Mouse (Mus musculus): ENCODE results near the gene Crybg3. TPM values are rescaled to one million over a fixed set of nuclear protein-coding genes. Genes with fewer than 3 reads are reported as not detected.
"Not testable (repeated sequence)": the region's sequence is repeated elsewhere in the genome, so short reads cannot be mapped to it uniquely, and the experiment has no call there.

Crybg3 gene
- polyA plus RNA-seq, 1 experiment from 2014 or later = 3.1 TPM

DNA sequence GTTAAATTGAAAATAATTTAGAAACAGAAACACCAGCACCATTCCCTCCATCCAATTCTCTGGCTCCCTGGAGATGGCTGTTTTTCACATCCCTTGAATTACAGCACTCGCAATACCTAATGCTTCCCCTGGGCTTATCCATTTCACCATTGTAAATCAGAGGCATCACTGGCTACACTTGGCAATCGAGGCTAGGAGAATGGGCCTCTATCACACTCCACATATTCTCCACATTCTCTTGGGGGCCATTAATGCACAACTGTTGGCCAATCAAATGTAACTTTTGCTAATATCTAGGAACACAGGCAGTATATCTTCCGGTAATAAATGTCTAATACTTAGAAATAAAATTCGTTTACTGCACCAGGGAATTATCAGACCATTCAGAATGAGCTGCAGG lies 137.2 kb downstream of the Crybg3 start:
- Histone ChIP-seq H3K27ac (ENCODE audit: low read depth, low read length) (no peak overlapping the region), H3K27me3 (replicated peaks; ENCODE audit: control insufficient read depth, insufficient read depth, low read length) (no peaks in the 10 kb centered on the region), H3K36me3 (ENCODE audit: control insufficient read depth, insufficient read depth) (no peaks in the 10 kb centered on the region), H3K9me3 (ENCODE audit: control insufficient read depth) (no peaks in the 10 kb centered on the region), H3K4me3 (ENCODE audit: low read depth, low read length) (no peak overlapping the region), H3K9ac (ENCODE audit: low read depth, low read length) (no peak overlapping the region), H3K4me1 (replicated peaks; ENCODE audit: control insufficient read depth, insufficient read depth, low read length) (no peaks in the 10 kb centered on the region), H3K4me2 (replicated peaks; ENCODE audit: low read depth) (no peak overlapping the region)
- WGBS = 75% methylated on average over 4 of the region's 4 CpGs
- no peak for ATAC-seq
- no peak for TF ChIP-seq CTCF (IDR thresholded peaks at IDR 0.05; ENCODE audit: low read depth)

DNA sequence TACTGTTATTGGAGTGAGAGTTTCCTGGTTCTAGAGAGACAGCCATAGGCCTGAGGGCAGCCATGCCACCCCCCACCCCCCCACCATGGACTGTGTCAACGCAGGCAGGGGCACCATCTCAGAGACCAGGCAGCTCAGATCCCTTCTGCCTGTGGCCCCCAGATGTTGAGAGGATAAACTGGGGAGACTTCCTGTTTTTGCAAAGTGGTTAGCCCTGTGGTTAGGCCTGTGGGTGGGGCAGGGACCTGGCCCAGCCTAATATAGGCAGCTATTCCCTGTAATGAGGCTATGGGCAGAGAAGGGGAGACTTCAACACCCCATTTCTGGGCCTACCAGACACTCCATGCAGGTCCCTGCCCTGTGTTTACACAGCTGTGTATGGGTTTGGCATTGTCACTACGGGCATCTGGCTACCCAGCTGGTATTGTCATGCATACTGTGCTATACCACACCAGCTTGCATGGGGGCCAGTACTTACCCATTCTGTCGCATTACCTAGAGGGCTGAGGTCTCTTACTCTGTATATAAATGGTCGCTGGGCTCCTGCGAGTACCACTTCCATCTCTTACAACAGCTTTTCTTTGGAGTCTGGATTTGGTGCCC lies 141.4 kb downstream of the Crybg3 start:
- H3K27ac ChIP-seq (ENCODE audit: low read depth, low read length); ATAC-seq; H3K36me3 ChIP-seq (ENCODE audit: control insufficient read depth, insufficient read depth); H3K4me2 ChIP-seq (replicated peaks; ENCODE audit: low read depth); H3K27me3 ChIP-seq (replicated peaks; ENCODE audit: control insufficient read depth, insufficient read depth, low read length); H3K4me1 ChIP-seq (replicated peaks; ENCODE audit: control insufficient read depth, insufficient read depth, low read length); H3K9ac ChIP-seq (ENCODE audit: low read depth, low read length); H3K4me3 ChIP-seq (ENCODE audit: low read depth, low read length); H3K9me3 ChIP-seq (ENCODE audit: control insufficient read depth): not testable (repeated sequence)
- 73% methylated on average over 5 of the region's 5 CpGs for WGBS

DNA sequence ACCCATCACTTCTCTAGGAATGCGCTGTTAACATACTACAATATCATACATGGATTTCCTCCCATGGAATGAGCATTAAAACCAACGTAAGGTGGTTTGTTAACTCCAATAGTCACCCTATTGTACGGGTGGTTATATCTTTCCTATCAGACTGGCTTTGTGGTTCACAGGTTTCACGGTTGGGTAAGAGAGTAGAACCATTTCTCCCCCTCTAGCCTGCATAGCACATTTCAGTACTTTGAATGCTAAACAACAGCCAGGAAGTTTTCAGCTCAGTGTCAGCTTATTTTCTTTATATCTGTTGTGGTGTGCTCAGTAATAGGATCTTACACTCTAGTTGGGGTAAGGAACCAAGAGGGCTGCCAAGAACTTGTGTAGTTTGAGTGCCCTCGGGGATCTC lies 149.0 kb downstream of the Crybg3 start:
- ATAC-seq = no peak
- H3K9ac ChIP-seq (ENCODE audit: low read depth, low read length) = no peak overlapping the region
- no peak overlapping the region for H3K4me3 ChIP-seq (ENCODE audit: low read depth, low read length)
- WGBS = 90% methylated on average over 5 of the region's 5 CpGs
- H3K27ac ChIP-seq (ENCODE audit: low read depth, low read length) = no peak overlapping the region
- TF ChIP-seq CTCF (IDR thresholded peaks at IDR 0.05; ENCODE audit: low read depth) = no peak
- H3K4me2 ChIP-seq (replicated peaks; ENCODE audit: low read depth) = no peak overlapping the region
- no peaks in the 10 kb centered on the region for H3K27me3 ChIP-seq (replicated peaks; ENCODE audit: control insufficient read depth, insufficient read depth, low read length)
- H3K36me3 ChIP-seq (ENCODE audit: control insufficient read depth, insufficient read depth) = no peaks in the 10 kb centered on the region
- H3K9me3 ChIP-seq (ENCODE audit: control insufficient read depth) = no peaks in the 10 kb centered on the region
- H3K4me1 ChIP-seq (replicated peaks; ENCODE audit: control insufficient read depth, insufficient read depth, low read length) = no peaks in the 10 kb centered on the region

DNA sequence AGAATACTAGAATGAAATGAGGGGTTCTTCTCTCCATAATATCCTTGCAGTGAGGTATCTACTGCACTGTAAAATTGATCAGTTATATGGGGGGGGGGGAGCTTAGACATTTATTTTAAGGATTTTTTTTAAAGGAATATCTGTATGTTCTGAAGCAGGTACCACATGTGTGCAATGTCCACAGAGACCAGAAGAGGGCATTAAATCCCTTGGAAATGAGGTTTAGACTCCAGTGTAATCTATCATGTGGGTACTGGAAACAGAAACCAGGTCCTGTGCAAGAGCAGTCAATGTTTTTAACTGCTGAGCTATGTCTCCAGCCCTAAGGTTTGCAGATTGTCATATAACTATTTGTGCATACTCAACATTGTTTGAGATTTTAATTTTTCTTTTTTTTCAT lies 151.7 kb downstream of the Crybg3 start:
- ATAC-seq = no peak
- Histone ChIP-seq H3K4me3 (ENCODE audit: low read depth, low read length) (no peak overlapping the region), H3K36me3 (ENCODE audit: control insufficient read depth, insufficient read depth) (no peaks in the 10 kb centered on the region), H3K4me1 (replicated peaks; ENCODE audit: control insufficient read depth, insufficient read depth, low read length) (no peaks in the 10 kb centered on the region), H3K9ac (ENCODE audit: low read depth, low read length) (no peak overlapping the region), H3K27ac (ENCODE audit: low read depth, low read length) (no peak overlapping the region), H3K9me3 (ENCODE audit: control insufficient read depth) (no peaks in the 10 kb centered on the region), H3K27me3 (replicated peaks; ENCODE audit: control insufficient read depth, insufficient read depth, low read length) (no peaks in the 10 kb centered on the region), H3K4me2 (replicated peaks; ENCODE audit: low read depth) (no peak overlapping the region)
- no peak for TF ChIP-seq CTCF (IDR thresholded peaks at IDR 0.05; ENCODE audit: low read depth)

DNA sequence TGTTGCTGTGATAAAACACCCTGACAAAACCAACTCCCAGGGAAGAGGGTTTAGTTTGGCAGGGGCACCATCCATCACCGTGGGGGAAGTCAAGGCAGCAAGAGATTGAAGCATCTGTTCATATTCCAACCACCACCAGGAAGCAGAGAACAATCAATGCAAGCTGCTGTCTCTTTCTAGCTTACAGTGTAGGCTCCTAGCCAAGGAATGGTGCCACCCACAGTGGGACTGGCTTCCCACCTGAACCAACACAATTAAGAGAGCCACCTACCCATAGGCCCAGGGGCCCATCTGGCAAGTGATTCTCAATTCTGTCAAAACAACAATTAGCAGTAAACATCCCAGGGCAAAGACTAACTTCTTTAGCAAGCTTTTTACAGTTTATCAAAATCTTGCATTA lies 152.6 kb downstream of the Crybg3 start:
- H3K9me3 ChIP-seq (ENCODE audit: control insufficient read depth) = no peaks in the 10 kb centered on the region
- 80% methylated on average over 1 of the region's 1 CpGs for WGBS
- no peaks in the 10 kb centered on the region for H3K27me3 ChIP-seq (replicated peaks; ENCODE audit: control insufficient read depth, insufficient read depth, low read length)
- no peaks in the 10 kb centered on the region for H3K36me3 ChIP-seq (ENCODE audit: control insufficient read depth, insufficient read depth)
- H3K27ac ChIP-seq (ENCODE audit: low read depth, low read length) = no peak overlapping the region
- TF ChIP-seq CTCF (IDR thresholded peaks at IDR 0.05; ENCODE audit: low read depth) = no peak
- H3K4me2 ChIP-seq (replicated peaks; ENCODE audit: low read depth) = no peak overlapping the region
- no peaks in the 10 kb centered on the region for H3K4me1 ChIP-seq (replicated peaks; ENCODE audit: control insufficient read depth, insufficient read depth, low read length)
- no peak overlapping the region for H3K4me3 ChIP-seq (ENCODE audit: low read depth, low read length)
- ATAC-seq = no peak
- no peak overlapping the region for H3K9ac ChIP-seq (ENCODE audit: low read depth, low read length)

DNA sequence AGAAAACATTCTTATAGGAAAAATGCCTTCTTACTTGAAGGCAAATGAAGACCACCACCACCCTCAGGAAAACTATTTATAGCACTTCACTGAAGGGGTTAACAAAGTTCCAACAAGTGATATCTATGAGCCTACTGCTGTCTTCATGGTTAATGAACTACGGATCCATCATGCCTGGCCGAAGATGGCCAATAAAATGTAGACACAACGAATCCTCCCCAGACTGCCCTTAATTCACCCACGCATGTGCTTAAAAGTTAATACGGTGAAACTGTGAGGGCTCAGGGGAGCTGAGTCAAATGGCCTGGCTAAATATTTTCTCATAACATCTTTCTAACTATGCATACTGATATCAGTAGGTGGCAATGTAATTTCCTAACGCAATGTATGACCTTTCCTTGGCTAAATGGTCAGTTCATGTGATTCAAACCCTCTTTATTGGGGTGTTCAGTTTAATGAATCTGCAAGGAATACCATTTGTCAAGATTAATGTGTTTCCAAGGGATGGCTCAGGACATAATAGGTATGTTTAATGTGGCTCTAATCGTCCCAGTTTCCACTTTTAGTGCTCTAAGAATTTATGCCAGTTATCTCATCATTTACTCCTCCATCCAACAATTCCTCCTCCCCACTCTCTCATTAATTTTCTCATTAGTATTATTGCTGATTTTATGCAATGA lies 155.8 kb downstream of the Crybg3 start:
- H3K4me1 ChIP-seq (replicated peaks; ENCODE audit: control insufficient read depth, insufficient read depth, low read length) = no peaks in the 10 kb centered on the region
- no peak for ATAC-seq
- no peak for TF ChIP-seq CTCF (IDR thresholded peaks at IDR 0.05; ENCODE audit: low read depth)
- no peak overlapping the region for H3K4me3 ChIP-seq (ENCODE audit: low read depth, low read length)
- no peak overlapping the region for H3K4me2 ChIP-seq (replicated peaks; ENCODE audit: low read depth)
- no peaks in the 10 kb centered on the region for H3K9me3 ChIP-seq (ENCODE audit: control insufficient read depth)
- no peak overlapping the region for H3K27ac ChIP-seq (ENCODE audit: low read depth, low read length)
- H3K27me3 ChIP-seq (replicated peaks; ENCODE audit: control insufficient read depth, insufficient read depth, low read length) = no peaks in the 10 kb centered on the region
- H3K36me3 ChIP-seq (ENCODE audit: control insufficient read depth, insufficient read depth) = no peaks in the 10 kb centered on the region
- H3K9ac ChIP-seq (ENCODE audit: low read depth, low read length) = no peak overlapping the region
- 77% methylated on average over 7 of the region's 7 CpGs for WGBS

Other genes with a start within 250 kb of the Crybg3 start
- not detected in 2 replicates for gene Olfr209, start 237.0 kb downstream of the Crybg3 start, polyA plus RNA-seq (2015; fragmentation: Nextera tagmentation; extraction: Ambion mirVana)
- not detected in 2 replicates for gene Gabrr3, start 193.6 kb downstream of the Crybg3 start, polyA plus RNA-seq (2015; fragmentation: Nextera tagmentation; extraction: Ambion mirVana)
- gene Riox2, start 129.2 kb downstream of the Crybg3 start, polyA plus RNA-seq (2015; fragmentation: Nextera tagmentation; extraction: Ambion mirVana) = 12.8 and 13.6 TPM in 2 replicates
- 9.9 and 10.0 TPM in 2 replicates for gene Arl6, start 38.4 kb upstream of the Crybg3 start, polyA plus RNA-seq (2015; fragmentation: Nextera tagmentation; extraction: Ambion mirVana)

Data from intestine, postnatal 0 days (tissue).